Mouse (Mus musculus): ENCODE measurements around the gene Eno4. TPM values are rescaled to one million over a fixed set of nuclear protein-coding genes. Genes with fewer than 3 reads are reported as not detected.

Gene Eno4
- polyA plus RNA-seq, 2 experiments = 0.03 TPM; not detected in 1

GRCm38 (mm10) chr19:58968731-58969506, 25.7 kb downstream of the Eno4 start:
- DNase-seq (ENCODE audit: low read depth in 3 of 3, low spot score in 3 of 3) (no peak), ATAC-seq (ENCODE audit: insufficient read depth) (no peak)
- Histone ChIP-seq H3K36me3 (replicated peaks; ENCODE audit: control insufficient read depth, insufficient read depth, low read depth) (no peaks in the 10 kb centered on the region), H3K4me1 (replicated peaks; ENCODE audit: control insufficient read depth in 2 of 2, insufficient read depth in 2 of 2, low read length in 1 of 2) (no peaks in the 10 kb centered on the region), H3K27ac (no peak overlapping the region), H3K9me3 (ENCODE audit: control insufficient read depth, low read length) (no peaks in the 10 kb centered on the region), H3K9ac (replicated peaks) (no peak overlapping the region), H3K4me2 (ENCODE audit: low read depth) (no peak overlapping the region), H3K4me3 (ENCODE audit: insufficient read depth in 1 of 2, low read depth in 2 of 2, low read length in 2 of 2) (no peak overlapping the region), H3K27me3 (ENCODE audit: control insufficient read depth, insufficient read depth, low read length) (no peaks in the 10 kb centered on the region)
- WGBS (ENCODE audit: insufficient replicate concordance) = 56% methylated on average over 15 of the region's 15 CpGs
- TF ChIP-seq CTCF (IDR thresholded peaks at IDR 0.05; ENCODE audit: low read depth) (no peak), EP300 (IDR thresholded peaks at IDR 0.05; ENCODE audit: low read depth) (no peak)

GRCm38 (mm10) chr19:58970826-58971225, 27.6 kb downstream of the Eno4 start:
- DNase-seq (ENCODE audit: low read depth in 3 of 3, low spot score in 3 of 3) (no peak), ATAC-seq (ENCODE audit: insufficient read depth) (no peak)
- no peak for TF ChIP-seq CTCF (IDR thresholded peaks at IDR 0.05; ENCODE audit: low read depth)
- no peak for TF ChIP-seq EP300 (IDR thresholded peaks at IDR 0.05; ENCODE audit: low read depth)
- no peak overlapping the region for H3K27ac ChIP-seq
- no peaks in the 10 kb centered on the region for H3K4me1 ChIP-seq (replicated peaks; ENCODE audit: control insufficient read depth in 2 of 2, insufficient read depth in 2 of 2, low read length in 1 of 2)
- WGBS (ENCODE audit: insufficient replicate concordance) = 70% methylated on average over 13 of the region's 13 CpGs
- no peaks in the 10 kb centered on the region for H3K36me3 ChIP-seq (replicated peaks; ENCODE audit: control insufficient read depth, insufficient read depth, low read depth)
- no peak overlapping the region for H3K9ac ChIP-seq (replicated peaks)
- no peak overlapping the region for H3K4me3 ChIP-seq (ENCODE audit: insufficient read depth in 1 of 2, low read depth in 2 of 2, low read length in 2 of 2)
- no peaks in the 10 kb centered on the region for H3K9me3 ChIP-seq (ENCODE audit: control insufficient read depth, low read length)
- H3K27me3 ChIP-seq (ENCODE audit: control insufficient read depth, insufficient read depth, low read length) = no peaks in the 10 kb centered on the region
- H3K4me2 ChIP-seq (ENCODE audit: low read depth) = no peak overlapping the region

DNA sequence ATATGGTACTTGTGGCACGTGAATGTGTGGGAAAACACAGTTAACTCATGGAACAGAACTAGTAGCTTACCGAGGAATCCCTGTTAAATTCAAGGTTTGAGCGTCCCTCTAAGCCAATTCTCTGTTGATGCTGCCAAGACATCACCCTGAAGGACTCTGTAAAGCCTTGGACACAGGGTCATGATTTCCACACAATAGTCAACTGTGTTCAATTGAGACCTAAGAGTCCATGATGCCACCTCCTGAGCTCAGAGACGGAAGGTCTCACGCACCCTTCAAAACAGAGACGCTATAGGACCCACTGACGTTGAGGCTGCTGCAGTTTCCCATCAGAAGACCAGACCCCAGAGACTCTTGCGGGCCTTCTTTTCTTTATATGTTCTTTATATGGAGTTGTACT, 30.9 kb downstream of the Eno4 start:
- ATAC-seq (ENCODE audit: insufficient read depth) (no peak), DNase-seq (ENCODE audit: low read depth in 3 of 3, low spot score in 3 of 3) (no peak)
- Histone ChIP-seq H3K4me3 (ENCODE audit: insufficient read depth in 1 of 2, low read depth in 2 of 2, low read length in 2 of 2) (no peak overlapping the region), H3K36me3 (replicated peaks; ENCODE audit: control insufficient read depth, insufficient read depth, low read depth) (no peaks in the 10 kb centered on the region), H3K27me3 (ENCODE audit: control insufficient read depth, insufficient read depth, low read length) (no peaks in the 10 kb centered on the region), H3K9me3 (ENCODE audit: control insufficient read depth, low read length) (no peaks in the 10 kb centered on the region), H3K27ac (no peak overlapping the region), H3K4me2 (ENCODE audit: low read depth) (no peak overlapping the region), H3K4me1 (replicated peaks; ENCODE audit: control insufficient read depth in 2 of 2, insufficient read depth in 2 of 2, low read length in 1 of 2) (peaks cover 2 to 15% of the 10 kb centered on the region in 2 experiments; a peak in 2 of 4 replicates), H3K9ac (replicated peaks) (no peak overlapping the region)
- no peak for TF ChIP-seq EP300 (IDR thresholded peaks at IDR 0.05; ENCODE audit: low read depth)
- TF ChIP-seq CTCF (IDR thresholded peaks at IDR 0.05; ENCODE audit: low read depth) = no peak
- 75% methylated on average over 8 of the region's 8 CpGs for WGBS (ENCODE audit: insufficient replicate concordance)

DNA sequence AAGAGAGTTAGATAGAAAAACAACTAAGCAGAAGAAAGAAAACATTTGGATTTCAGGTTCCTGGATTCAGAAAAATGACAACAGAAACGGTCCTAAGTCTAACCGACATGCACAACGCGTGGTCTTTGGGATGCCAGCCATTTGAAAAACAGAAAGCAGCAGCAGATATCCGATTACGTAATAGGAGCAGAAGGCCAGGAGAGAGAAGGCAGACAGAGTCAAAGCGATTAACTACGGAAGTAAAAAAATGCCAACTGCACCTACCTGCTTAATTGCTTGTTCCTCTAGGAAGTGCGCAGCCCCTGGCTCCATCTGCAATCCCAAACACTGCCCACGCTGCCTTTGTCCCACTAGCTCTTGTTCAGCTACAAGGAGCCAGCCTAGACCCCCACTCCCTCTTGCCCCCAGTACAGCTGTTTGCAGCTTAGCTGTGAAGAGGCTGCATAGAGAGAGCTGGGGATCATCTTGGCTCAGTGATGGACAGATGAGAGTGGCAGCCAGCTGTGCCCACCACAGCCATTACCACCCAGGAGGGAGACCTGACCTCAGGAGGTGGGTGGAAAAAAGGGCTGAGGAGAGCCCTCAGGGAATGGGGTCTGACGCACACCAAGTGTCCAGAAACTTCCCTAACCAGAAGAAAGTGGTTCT, 32.1 kb downstream of the Eno4 start:
- Histone ChIP-seq H3K4me3 (ENCODE audit: insufficient read depth in 1 of 2, low read depth in 2 of 2, low read length in 2 of 2) (no peak overlapping the region), H3K4me2 (ENCODE audit: low read depth) (no peak overlapping the region), H3K9me3 (ENCODE audit: control insufficient read depth, low read length) (no peaks in the 10 kb centered on the region), H3K36me3 (replicated peaks; ENCODE audit: control insufficient read depth, insufficient read depth, low read depth) (no peaks in the 10 kb centered on the region), H3K27me3 (ENCODE audit: control insufficient read depth, insufficient read depth, low read length) (no peaks in the 10 kb centered on the region), H3K27ac (no peak overlapping the region), H3K9ac (replicated peaks) (no peak overlapping the region), H3K4me1 (replicated peaks; ENCODE audit: control insufficient read depth in 2 of 2, insufficient read depth in 2 of 2, low read length in 1 of 2) (peaks cover 3 to 20% of the 10 kb centered on the region in 2 experiments; a peak in 2 of 4 replicates)
- WGBS (ENCODE audit: insufficient replicate concordance) = 72% methylated on average over 11 of the region's 11 CpGs
- no peak for DNase-seq (ENCODE audit: low read depth in 3 of 3, low spot score in 3 of 3)
- no peak for ATAC-seq (ENCODE audit: insufficient read depth)
- TF ChIP-seq EP300 (IDR thresholded peaks at IDR 0.05; ENCODE audit: low read depth) (no peak), CTCF (IDR thresholded peaks at IDR 0.05; ENCODE audit: low read depth) (no peak)

Measured in liver, embryonic 14.5 days (tissue).